Mouse (Mus musculus) monocyte, adult 5-6 weeks (primary cell): ENCODE measurements around the gene Gm4847. TPM values are rescaled to one million over a fixed set of nuclear protein-coding genes. Genes with fewer than 3 reads are reported as not detected.

ENCODE experiments used
- ATAC-seq: fragments of 153-309, 156-312 bp; replicated peaks from 2 replicates; pipeline ENCODE4 v1.8.0; 2017; ENCODE audit warnings: mild to moderate bottlenecking; ENCODE audit not compliant: low TSS enrichment, insufficient number of reproducible peaks, severe bottlenecking, poor library complexity, low FRiP score
- total RNA-seq: library from RNA; stranded (forward); fragments of 200-1000, 200-491, 200-594 nt; gene quantifications from 3 replicates; pipeline ENCODE4 v1.2.3, GENCODE M21; 2017

The Gm4847 gene
- total RNA-seq, result not detected in 3 replicates

DNA sequence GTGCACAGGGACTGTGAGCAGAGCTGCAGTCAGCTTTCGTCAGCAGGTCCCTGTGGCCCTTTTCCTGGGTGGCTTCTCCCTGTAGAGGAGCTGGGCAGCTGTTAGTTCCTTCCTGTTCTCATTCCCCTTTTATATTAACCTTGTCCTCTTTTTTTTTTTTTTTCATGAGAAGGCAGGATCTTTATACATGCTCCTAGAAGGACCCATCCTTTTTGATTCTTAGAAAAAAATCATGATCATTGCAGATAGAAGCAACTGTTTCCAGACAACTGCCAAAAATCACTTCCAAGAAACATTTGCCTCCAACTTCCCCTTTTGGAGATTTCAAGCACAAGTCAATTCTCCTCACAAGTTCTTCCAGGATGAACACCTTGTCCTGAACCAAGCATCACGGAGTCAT, at the start of gene Gm4847:
Gene Gm4847, minus strand, starts transcription at position 101 of the 400 bp plus-strand sequence.
- no peak for ATAC-seq

DNA sequence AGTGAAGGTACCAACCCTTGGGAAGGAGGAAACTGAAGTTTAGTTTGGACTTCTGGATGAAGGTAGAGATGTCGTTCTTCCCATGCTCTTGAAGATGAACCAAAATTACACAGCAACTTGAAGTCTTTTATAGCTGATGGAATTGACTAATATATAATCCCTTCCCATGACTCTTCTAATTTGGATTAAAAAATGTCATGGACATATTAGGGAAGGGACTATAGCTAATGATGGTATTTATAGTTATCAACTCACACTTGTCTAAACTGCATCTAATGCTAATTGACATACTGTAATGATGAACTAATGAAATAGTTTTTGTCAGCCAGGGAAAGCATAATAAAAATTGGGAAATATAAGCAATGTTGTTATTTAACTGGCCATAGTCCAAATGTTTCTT, 34.3 kb upstream of the Gm4847 start, which contains the start of gene Fmo9:
Gene Fmo9, minus strand, starts transcription at position 101 of the 400 bp plus-strand sequence.
- no peak for ATAC-seq

DNA sequence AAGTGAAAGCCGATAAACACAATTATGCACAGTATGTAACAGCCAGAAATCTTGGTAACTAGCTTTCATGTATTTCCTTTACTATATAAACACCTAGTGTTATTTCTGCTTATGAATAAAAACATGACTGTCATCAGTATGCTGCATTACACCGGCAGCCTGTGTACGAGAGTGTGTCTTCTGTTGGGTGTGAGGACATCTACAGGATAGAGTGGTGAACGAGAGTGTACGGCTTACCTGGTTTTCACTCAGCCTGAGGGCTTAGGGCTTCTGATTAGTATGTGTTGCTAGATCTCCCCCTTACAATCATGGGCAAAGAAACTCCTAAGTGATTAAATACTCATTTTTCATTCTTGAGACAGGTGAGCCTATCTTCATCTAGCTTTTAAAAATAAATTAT, 21.8 kb upstream of the Gm4847 start:
- ATAC-seq, result no peak

DNA sequence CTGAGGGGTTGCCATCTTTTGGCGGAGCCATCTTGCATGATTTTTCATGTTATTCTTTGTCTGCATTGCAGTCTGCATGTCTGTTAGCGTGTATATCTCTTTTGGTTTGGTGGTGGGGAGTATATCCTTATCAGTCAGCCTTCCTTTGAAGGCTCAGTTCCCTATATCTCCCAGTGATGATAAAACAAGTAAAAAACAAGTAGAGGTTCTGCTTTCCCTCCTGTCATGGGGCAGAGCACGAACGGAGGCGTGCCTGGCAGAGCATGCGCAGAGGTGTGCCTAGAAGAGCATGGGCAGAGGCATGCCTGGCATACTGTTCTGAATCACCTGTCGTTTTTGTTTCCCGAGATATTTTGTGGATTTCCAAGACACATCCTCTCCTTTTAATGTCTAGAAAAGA, 13.3 kb upstream of the Gm4847 start:
- ATAC-seq, result no peak

Other genes starting within 250 kb of the Gm4847 start
- gene Pogk, start 237.8 kb downstream of the Gm4847 start, total RNA-seq, result 18.9 to 52.6 TPM (median 22.9 TPM) in 3 replicates
- gene Gm4846, start 150.1 kb downstream of the Gm4847 start, total RNA-seq, result not detected in 3 replicates
- gene Fmo9, start 34.2 kb upstream of the Gm4847 start, total RNA-seq, result not detected in 3 replicates